Mouse (Mus musculus): ENCODE results near the gene Hspb8.

- TF ChIP-seq POLR2A (IDR thresholded peaks at IDR 0.05; ENCODE audit: borderline replicate concordance, low read depth, low read length): no peak
- no peak for TF ChIP-seq CTCF (IDR thresholded peaks at IDR 0.05; ENCODE audit: low read depth, low read length)
Observed at GRCm38 (mm10) chr5:116360751-116361150, 61.9 kb downstream of the Hspb8 start.
